Mouse (Mus musculus) CH12.LX (cell line): ENCODE data around the gene Imp3. TPM values are rescaled to one million over a fixed set of nuclear protein-coding genes. Genes with fewer than 3 reads are reported as not detected.
A peak's percentile ranks its signal among the peaks of the same experiment; 100 is the strongest.

Source experiments
- DNase-seq: peaks from one replicate; pipeline ENCODE4 v3.0.0-alpha.2; 2013; ENCODE audit errors: extremely low read depth
- H3K27ac ChIP-seq: 2 replicates; pipeline ENCODE4 v1.5.1; 2012; ENCODE audit warnings: low read depth, mild to moderate bottlenecking, control low read depth, moderate library complexity; ENCODE audit not compliant: insufficient read depth
- H3K27me3 ChIP-seq: replicated peaks from 2 replicates; pipeline ENCODE3; 2012; ENCODE audit warnings: inconsistent platforms
- H3K36me3 ChIP-seq, 2 experiments: replicated peaks in 1 of 2; 2 replicates each; pipeline versions ENCODE3 to v1.6.1; 2012; ENCODE audit warnings: inconsistent platforms in 1 of 2, low read length in 1 of 2, mild to moderate bottlenecking in 1 of 2, mixed read lengths in 1 of 2, moderate library complexity in 1 of 2; ENCODE audit not compliant: control insufficient read depth in 1 of 2, insufficient read depth in 1 of 2
- H3K4me1 ChIP-seq, 2 experiments: 2 replicates each; pipeline ENCODE4 v1.6.1; 2012; ENCODE audit warnings: inconsistent platforms in 1 of 2, moderate library complexity in 1 of 2; ENCODE audit not compliant: insufficient read depth in 2 of 2, control insufficient read depth in 1 of 2
- H3K4me2 ChIP-seq: 2 replicates; pipeline ENCODE4 v1.6.1; 2012; ENCODE audit warnings: low read depth, mild to moderate bottlenecking, control low read depth; ENCODE audit not compliant: poor library complexity, insufficient read depth, severe bottlenecking
- H3K4me3 ChIP-seq, 3 experiments: fragments of 150-350 bp in 1 of 3; sonication (generic) in 1 of 3; replicated peaks in 1 of 3; 2 replicates each; pipeline versions ENCODE3 to v1.5.1; 2011 to 2012; ENCODE audit warnings: low read depth in 2 of 3, low read length in 2 of 3, mild to moderate bottlenecking in 2 of 3, moderate library complexity in 2 of 3, control low read depth in 1 of 3, improper control_type of control experiment in 1 of 3, inconsistent platforms in 1 of 3, mixed read lengths in 1 of 3; ENCODE audit not compliant: poor library complexity in 1 of 3
- H3K79me2 ChIP-seq: replicated peaks from 2 replicates; pipeline ENCODE4 v1.6.1; 2012; ENCODE audit warnings: mild to moderate bottlenecking, moderate library complexity; ENCODE audit not compliant: control insufficient read depth, poor library complexity, insufficient read depth, severe bottlenecking; ENCODE audit errors: extremely low read depth
- H3K9ac ChIP-seq: 2 replicates; pipeline ENCODE4 v1.6.1; 2012; ENCODE audit warnings: low read depth, mild to moderate bottlenecking, control low read depth, moderate library complexity; ENCODE audit not compliant: insufficient read depth
- H3K9me3 ChIP-seq: replicated peaks from 2 replicates; pipeline ENCODE3; 2012; ENCODE audit warnings: low read length, inconsistent platforms, mixed read lengths
- BHLHE40 ChIP-seq: IDR thresholded peaks from 2 replicates; pipeline ENCODE4 v1.6.1; 2011; ENCODE audit warnings: mild to moderate bottlenecking, low read depth, low read length, improper control_type of control experiment
- CHD1 ChIP-seq: IDR thresholded peaks from 2 replicates; pipeline ENCODE4 v1.6.1; 2012; ENCODE audit warnings: low read depth, low read length, improper control_type of control experiment, inconsistent platforms
- CTCF ChIP-seq, 2 experiments: IDR thresholded peaks in 1 of 2; conservative IDR thresholded peaks in 1 of 2; 2 replicates each; pipeline ENCODE4 v1.5.1; 2011 to 2012; ENCODE audit warnings: low read depth in 2 of 2, low read length in 2 of 2, improper control_type of control experiment in 1 of 2, inconsistent platforms in 1 of 2, mild to moderate bottlenecking in 1 of 2, moderate library complexity in 1 of 2
- E2F4 ChIP-seq: IDR thresholded peaks from 2 replicates; pipeline ENCODE4 v1.6.1; 2011; ENCODE audit warnings: low read depth, low read length, improper control_type of control experiment; ENCODE audit not compliant: insufficient replicate concordance
- EP300 ChIP-seq: IDR thresholded peaks from 2 replicates; pipeline ENCODE4 v1.6.1; 2011; ENCODE audit warnings: low read length, improper control_type of control experiment
- ETS1 ChIP-seq: conservative IDR thresholded peaks from 2 replicates; pipeline ENCODE4 v1.6.1; 2012; ENCODE audit warnings: low read depth, mild to moderate bottlenecking, inconsistent platforms, low read length, improper control_type of control experiment, moderate library complexity
- GABPA ChIP-seq: IDR thresholded peaks from 2 replicates; pipeline ENCODE4 v1.6.1; 2012; ENCODE audit warnings: low read depth, low read length, improper control_type of control experiment, inconsistent platforms; ENCODE audit not compliant: insufficient replicate concordance
- MAX ChIP-seq: IDR thresholded peaks from 2 replicates; pipeline ENCODE4 v1.6.1; 2011; ENCODE audit warnings: low read length, improper control_type of control experiment
- MXI1 ChIP-seq: IDR thresholded peaks from 2 replicates; pipeline ENCODE4 v1.6.1; 2011; ENCODE audit warnings: mild to moderate bottlenecking, low read depth, low read length, improper control_type of control experiment
- MYC ChIP-seq: IDR thresholded peaks from 2 replicates; pipeline ENCODE4 v1.6.1; 2011; ENCODE audit warnings: low read depth, mild to moderate bottlenecking, improper control_type of control experiment, low read length
- NRF1 ChIP-seq: IDR thresholded peaks from 2 replicates; pipeline ENCODE4 v1.6.1; 2014; ENCODE audit warnings: low read depth, mild to moderate bottlenecking, inconsistent platforms, low read length, improper control_type of control experiment, moderate library complexity
- POLR2A ChIP-seq: IDR thresholded peaks from 2 replicates; pipeline ENCODE4 v1.6.1; 2011; ENCODE audit warnings: low read depth, mild to moderate bottlenecking, improper control_type of control experiment, low read length
- POLR2AphosphoS2 ChIP-seq: IDR thresholded peaks from 2 replicates; pipeline ENCODE4 v1.6.1; 2011; ENCODE audit warnings: low read depth, low read length, improper control_type of control experiment
- RAD21 ChIP-seq: IDR thresholded peaks from 2 replicates; pipeline ENCODE4 v1.6.1; 2011; ENCODE audit warnings: low read depth, mild to moderate bottlenecking, low read length, improper control_type of control experiment, moderate library complexity
- SIN3A ChIP-seq: IDR thresholded peaks from 2 replicates; pipeline ENCODE4 v1.6.1; 2012; ENCODE audit warnings: low read length, improper control_type of control experiment, inconsistent platforms
- SMC3 ChIP-seq: IDR thresholded peaks from 2 replicates; pipeline ENCODE4 v1.6.1; 2011; ENCODE audit warnings: low read depth, low read length, improper control_type of control experiment
- TBP ChIP-seq: conservative IDR thresholded peaks from 2 replicates; pipeline ENCODE4 v1.6.1; 2011; ENCODE audit warnings: low read depth, low read length, improper control_type of control experiment
- UBTF ChIP-seq: IDR thresholded peaks from 2 replicates; pipeline ENCODE4 v1.6.1; 2012; ENCODE audit warnings: low read depth, mild to moderate bottlenecking, inconsistent platforms, low read length, improper control_type of control experiment, moderate library complexity
- USF2 ChIP-seq: conservative IDR thresholded peaks from 2 replicates; pipeline ENCODE4 v1.6.1; 2011; ENCODE audit warnings: low read depth, low read length, improper control_type of control experiment
- ZC3H11A ChIP-seq: IDR thresholded peaks from 2 replicates; pipeline ENCODE4 v1.6.1; 2012; ENCODE audit warnings: low read depth, mild to moderate bottlenecking, inconsistent platforms, low read length, improper control_type of control experiment
- ZMIZ1 ChIP-seq: IDR thresholded peaks from 2 replicates; pipeline ENCODE4 v1.6.1; 2012; ENCODE audit warnings: low read depth, mild to moderate bottlenecking, inconsistent platforms, low read length, improper control_type of control experiment
- ZNF384 ChIP-seq: IDR thresholded peaks from 2 replicates; pipeline ENCODE4 v1.6.1; 2012; ENCODE audit warnings: low read depth, low read length, improper control_type of control experiment, inconsistent platforms
- dilution Hi-C: fragments of 300-500 bp; cut with MboI; formaldehyde crosslinking; loops from 2 replicates; pipeline ENCODE4 v1.14.3; 2020; ENCODE audit warnings: low sequenced_read_pairs; ENCODE audit not compliant: extremely low pct_unique_long_range_greater_than_20kb, extremely low pct_ligation_motif_present
- in situ Hi-C: fragments of 300-500 bp; cut with MboI; formaldehyde crosslinking; loops from 3 replicates; pipeline ENCODE4 v1.14.3; 2019; ENCODE audit warnings: low sequenced_read_pairs, low pct_ligation_motif_present, low pct_unique_long_range_greater_than_20kb, mixed read lengths
- polyA plus RNA-seq: library from polyadenylated mRNA; unstranded; fragments of >175 nt; gene quantifications from 2 replicates; pipeline ENCODE4 v1.2.1, GENCODE M21; 2012; ENCODE audit warnings: low read depth; ENCODE audit not compliant: insufficient read length
- total RNA-seq, 2 experiments: library from RNA; depleted of rRNA; stranded (reverse); fragments of 300-350 nt in 1 of 2; fragments of >200 nt in 1 of 2; gene quantifications; 2 replicates each; pipeline ENCODE4 v1.2.3; 2012 to 2014

The Imp3 gene
- total and polyA plus RNA-seq, 3 experiments: 134 to 197 (median 165) TPM

DNA sequence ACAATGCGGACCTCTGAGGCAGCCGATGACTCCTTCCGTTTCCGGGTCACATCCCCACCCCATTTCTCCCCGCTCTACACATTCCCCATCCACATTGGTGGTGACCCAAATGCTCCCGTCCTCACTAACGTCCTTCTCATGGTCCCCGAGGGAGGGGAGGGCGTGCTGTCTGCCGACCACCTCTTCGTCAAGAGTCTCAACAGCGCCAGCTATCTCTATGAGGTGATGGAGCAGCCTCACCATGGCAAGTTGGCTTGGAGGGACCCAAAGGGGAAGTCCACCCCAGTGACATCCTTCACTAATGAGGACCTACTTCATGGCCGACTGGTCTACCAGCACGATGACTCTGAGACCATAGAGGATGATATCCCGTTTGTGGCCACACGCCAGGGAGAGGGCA lies 49.7 kb upstream of the Imp3 start:
- H3K9me3 ChIP-seq: no peaks in the 10 kb centered on the region
- no peak overlapping the region for H3K27ac ChIP-seq
- no peaks in the 10 kb centered on the region for H3K79me2 ChIP-seq
- H3K4me3 ChIP-seq: no peak overlapping the region
- H3K4me2 ChIP-seq: no peak overlapping the region
- no peak for TF ChIP-seq ZC3H11A
- no peak for TF ChIP-seq ZNF384
- peaks cover 11 to 16% of the 10 kb centered on the region in 2 experiments; a peak in 3 of 4 replicates for H3K4me1 ChIP-seq
- no peaks in the 10 kb centered on the region for H3K36me3 ChIP-seq
- peaks cover 56% of the 10 kb centered on the region for H3K27me3 ChIP-seq
- no peak for DNase-seq
- no peak overlapping the region for H3K9ac ChIP-seq
- in situ Hi-C loops: no loop called here
- dilution Hi-C loops: no loop called here

DNA sequence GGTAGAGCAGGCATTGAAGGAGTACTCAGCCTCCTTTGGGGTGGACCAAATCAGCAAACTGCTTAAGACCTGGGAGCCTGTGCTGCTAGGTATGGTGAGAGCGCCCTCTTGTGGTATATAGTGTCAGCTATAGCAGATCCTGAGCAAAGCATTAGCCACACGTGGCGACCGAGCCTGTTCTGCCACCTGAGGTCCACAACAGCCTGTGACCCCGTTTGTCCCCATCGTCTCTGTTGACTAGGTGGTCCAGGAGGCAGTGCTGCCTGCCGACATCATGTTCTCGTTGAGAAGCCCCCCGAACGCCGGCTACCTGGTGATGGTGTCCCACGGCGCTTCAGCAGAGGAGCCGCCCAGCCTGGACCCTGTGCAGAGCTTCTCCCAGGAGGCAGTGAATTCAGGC lies 47.5 kb upstream of the Imp3 start:
- H3K4me2 ChIP-seq: peak overlapping the region; percentile 9
- H3K27me3 ChIP-seq: peaks cover 36% of the 10 kb centered on the region
- dilution Hi-C loops (no loop called here), in situ Hi-C loops (loop anchor here (5.0 to 10.0 kb wide), 3 partner anchors 152 to 325 kb away; partner anchors contain the start of gene Man2c1)
- peak; percentile 96 for TF ChIP-seq MYC
- TF ChIP-seq NRF1: no peak
- 0 out of 2 replicates have a peak, but pooled peaks have one; percentile 39 for TF ChIP-seq BHLHE40
- no peak for TF ChIP-seq UBTF
- TF ChIP-seq POLR2A: no peak
- TF ChIP-seq EP300: no peak
- TF ChIP-seq SMC3: peak; percentile 66
- TF ChIP-seq CHD1: no peak
- TF ChIP-seq E2F4: no peak
- TF ChIP-seq ZNF384: no peak
- peak; percentile 86 for TF ChIP-seq MAX
- peak; percentile 78 to 93 for TF ChIP-seq CTCF (conservative IDR thresholded peaks at IDR 0.05 in 1 of 2, IDR thresholded peaks at IDR 0.05 in 1 of 2; ENCODE audit: low read depth in 2 of 2, low read length in 2 of 2)
- peak; percentile 91 for TF ChIP-seq MXI1
- TF ChIP-seq TBP: no peak
- TF ChIP-seq ZC3H11A: no peak
- peak; percentile 58; the same call in 1 of the 2 replicates for TF ChIP-seq SIN3A
- TF ChIP-seq GABPA: no peak
- TF ChIP-seq RAD21: peak; percentile 84
- TF ChIP-seq ETS1: no peak
- no peak for TF ChIP-seq POLR2AphosphoS2
- no peak; the same call in 1 of the 2 replicates for TF ChIP-seq USF2
- no peak for TF ChIP-seq ZMIZ1
- H3K27ac ChIP-seq: no peak overlapping the region
- peaks cover 11 to 28% of the 10 kb centered on the region in 2 experiments; a peak in 3 of 4 replicates for H3K4me1 ChIP-seq
- peak; percentile 90 for DNase-seq
- H3K4me3 ChIP-seq: no peak overlapping the region
- H3K9ac ChIP-seq: no peak overlapping the region
- no peaks in the 10 kb centered on the region for H3K9me3 ChIP-seq
- H3K79me2 ChIP-seq: no peaks in the 10 kb centered on the region
- H3K36me3 ChIP-seq: no peaks in the 10 kb centered on the region
